Mouse (Mus musculus): ENCODE results near the gene Vmn1r61. TPM values are rescaled to one million over a fixed set of nuclear protein-coding genes. Genes with fewer than 3 reads are reported as not detected.

The Vmn1r61 gene
- not detected in 2 replicates for polyA plus RNA-seq (2012)

DNA sequence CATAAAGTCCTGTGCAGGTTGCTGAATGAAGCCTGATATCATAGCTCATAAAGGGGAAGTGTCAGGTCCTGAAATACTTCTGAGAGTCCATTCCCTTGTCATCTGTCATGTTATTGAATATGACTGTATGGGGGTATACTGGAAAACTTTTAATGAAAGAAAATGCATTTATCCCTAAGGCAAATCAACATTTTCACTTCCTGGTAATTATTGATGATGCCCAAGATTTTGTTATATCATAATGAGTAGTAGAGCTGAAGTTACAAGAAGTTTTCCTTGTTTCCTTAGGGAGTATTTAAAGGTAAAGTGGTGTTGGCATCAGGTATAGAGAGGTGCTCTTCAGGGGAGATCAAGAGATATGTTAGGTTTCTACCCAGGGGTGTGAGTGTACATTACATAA lies at the start of gene Vmn1r61:
Vmn1r61 (minus strand) TSS at position 101 of the 400 bp plus-strand sequence.
- TF ChIP-seq TAL1 (IDR thresholded peaks at IDR 0.05; ENCODE audit: low read length) (no peak), GATA1 (IDR thresholded peaks at IDR 0.05; ENCODE audit: low read length) (no peak)

More for the DNA sequence above, at the start of gene Vmn1r61:
- Histone ChIP-seq H3K27me3 (ENCODE audit: control insufficient read depth) (no peaks in the 10 kb centered on the region), H3K9me3 (ENCODE audit: control insufficient read depth, low read length) (peaks cover 10% of the 10 kb centered on the region), H3K4me3 (replicated peaks) (no peak within 1 kb of the TSS), H3K36me3 (ENCODE audit: control insufficient read depth) (no peaks in the 10 kb centered on the region), H3K4me1 (ENCODE audit: control insufficient read depth) (no peaks in the 10 kb centered on the region)

Other genes starting within 250 kb of the Vmn1r61 start
- under 0.01 TPM in 1 of 2 replicates, not detected in the other for gene Vmn1r58, start 199.9 kb downstream of the Vmn1r61 start, polyA plus RNA-seq (2012)
- 0.10 TPM in 1 of 2 replicates, not detected in the other for gene Vmn1r59, start 156.5 kb downstream of the Vmn1r61 start, polyA plus RNA-seq (2012)
- not detected in 2 replicates for gene Vmn2r28, start 119.3 kb downstream of the Vmn1r61 start, polyA plus RNA-seq (2012)
- not detected in 2 replicates for gene Vmn1r60, start 66.0 kb downstream of the Vmn1r61 start, polyA plus RNA-seq (2012)
- gene Vmn1r62, start 60.3 kb upstream of the Vmn1r61 start, polyA plus RNA-seq (2012): not detected in 2 replicates
- not detected in 2 replicates for gene Vmn1r63, start 192.2 kb upstream of the Vmn1r61 start, polyA plus RNA-seq (2012)